Mouse (Mus musculus): ENCODE results near the gene Crat. TPM values are rescaled to one million over a fixed set of nuclear protein-coding genes. Genes with fewer than 3 reads are reported as not detected.

Gene Crat
- polyA plus RNA-seq, 1 experiment from 2014 or later: 30.0 TPM

GRCm38 (mm10) chr2:30453570-30453969, 38.0 kb upstream of the Crat start:
- H3K9ac ChIP-seq (replicated peaks; ENCODE audit: low read depth, low read length): no peak overlapping the region
- H3K4me3 ChIP-seq (ENCODE audit: low read depth, low read length): no peak overlapping the region
- H3K27me3 ChIP-seq (ENCODE audit: control insufficient read depth, insufficient read depth, low read length): no peaks in the 10 kb centered on the region
- no peak overlapping the region for H3K4me2 ChIP-seq (replicated peaks; ENCODE audit: low read depth, low read length)
- H3K27ac ChIP-seq (ENCODE audit: low read length): no peak overlapping the region
- H3K36me3 ChIP-seq (ENCODE audit: control insufficient read depth, insufficient read depth, low read length): peaks cover 10% of the 10 kb centered on the region
- 75% methylated on average over 3 of the region's 3 CpGs for WGBS
- no peaks in the 10 kb centered on the region for H3K4me1 ChIP-seq (ENCODE audit: control insufficient read depth, insufficient read depth, low read length)
- H3K9me3 ChIP-seq (ENCODE audit: control insufficient read depth, low read depth, low read length): no peaks in the 10 kb centered on the region
- ATAC-seq (ENCODE audit: insufficient number of reproducible peaks, insufficient read depth, low FRiP score, low read depth): no peak

GRCm38 (mm10) chr2:30451525-30451924, 35.9 kb upstream of the Crat start:
- no peaks in the 10 kb centered on the region for H3K27me3 ChIP-seq (ENCODE audit: control insufficient read depth, insufficient read depth, low read length)
- no peak overlapping the region for H3K4me3 ChIP-seq (ENCODE audit: low read depth, low read length)
- H3K9me3 ChIP-seq (ENCODE audit: control insufficient read depth, low read depth, low read length): no peaks in the 10 kb centered on the region
- H3K4me1 ChIP-seq (ENCODE audit: control insufficient read depth, insufficient read depth, low read length): no peaks in the 10 kb centered on the region
- WGBS: 77% methylated on average over 3 of the region's 3 CpGs
- H3K9ac ChIP-seq (replicated peaks; ENCODE audit: low read depth, low read length): no peak overlapping the region
- peak; percentile 54; the same call in 1 of the 2 replicates for ATAC-seq (ENCODE audit: insufficient number of reproducible peaks, insufficient read depth, low FRiP score, low read depth)
- peak overlapping the region; percentile 11; the same call in 1 of the 2 replicates for H3K27ac ChIP-seq (ENCODE audit: low read length)
- H3K36me3 ChIP-seq (ENCODE audit: control insufficient read depth, insufficient read depth, low read length): peaks cover 29% of the 10 kb centered on the region
- H3K4me2 ChIP-seq (replicated peaks; ENCODE audit: low read depth, low read length): no peak overlapping the region

GRCm38 (mm10) chr2:30450530-30450929, 34.9 kb upstream of the Crat start:
- H3K4me3 ChIP-seq (ENCODE audit: low read depth, low read length): no peak overlapping the region
- peaks cover 33% of the 10 kb centered on the region for H3K36me3 ChIP-seq (ENCODE audit: control insufficient read depth, insufficient read depth, low read length)
- no peaks in the 10 kb centered on the region for H3K27me3 ChIP-seq (ENCODE audit: control insufficient read depth, insufficient read depth, low read length)
- WGBS: 52% methylated on average over 1 of the region's 1 CpGs
- H3K9me3 ChIP-seq (ENCODE audit: control insufficient read depth, low read depth, low read length): no peaks in the 10 kb centered on the region
- no peak for ATAC-seq (ENCODE audit: insufficient number of reproducible peaks, insufficient read depth, low FRiP score, low read depth)
- no peak overlapping the region for H3K9ac ChIP-seq (replicated peaks; ENCODE audit: low read depth, low read length)
- H3K4me1 ChIP-seq (ENCODE audit: control insufficient read depth, insufficient read depth, low read length): peaks cover 9% of the 10 kb centered on the region
- H3K27ac ChIP-seq (ENCODE audit: low read length): no peak overlapping the region
- no peak overlapping the region for H3K4me2 ChIP-seq (replicated peaks; ENCODE audit: low read depth, low read length)

- Histone ChIP-seq H3K27ac (ENCODE audit: low read length) (no peak overlapping the region), H3K4me3 (ENCODE audit: low read depth, low read length) (no peak overlapping the region)
- no peak for ATAC-seq (ENCODE audit: insufficient number of reproducible peaks, insufficient read depth, low FRiP score, low read depth)
These were observed 32.8 kb upstream of the Crat start for GRCm38 (mm10) chr2:30448371-30448770.

GRCm38 (mm10) chr2:30446891-30447826, 31.5 kb upstream of the Crat start:
- peaks cover 50% of the 10 kb centered on the region for H3K36me3 ChIP-seq (ENCODE audit: control insufficient read depth, insufficient read depth, low read length)
- no peak overlapping the region for H3K4me2 ChIP-seq (replicated peaks; ENCODE audit: low read depth, low read length)
- peaks cover 42% of the 10 kb centered on the region for H3K4me1 ChIP-seq (ENCODE audit: control insufficient read depth, insufficient read depth, low read length)
- no peaks in the 10 kb centered on the region for H3K27me3 ChIP-seq (ENCODE audit: control insufficient read depth, insufficient read depth, low read length)
- no peak overlapping the region for H3K9ac ChIP-seq (replicated peaks; ENCODE audit: low read depth, low read length)
- no peak for ATAC-seq (ENCODE audit: insufficient number of reproducible peaks, insufficient read depth, low FRiP score, low read depth)
- H3K9me3 ChIP-seq (ENCODE audit: control insufficient read depth, low read depth, low read length): no peaks in the 10 kb centered on the region
- H3K4me3 ChIP-seq (ENCODE audit: low read depth, low read length): no peak overlapping the region
- no peak overlapping the region for H3K27ac ChIP-seq (ENCODE audit: low read length)
- 81% methylated on average over 10 of the region's 10 CpGs for WGBS

More at GRCm38 (mm10) chr2:30448371-30448770, 32.8 kb upstream of the Crat start:
- WGBS: 91% methylated on average over 7 of the region's 7 CpGs
- Histone ChIP-seq H3K4me2 (replicated peaks; ENCODE audit: low read depth, low read length) (no peak overlapping the region), H3K9me3 (ENCODE audit: control insufficient read depth, low read depth, low read length) (no peaks in the 10 kb centered on the region), H3K36me3 (ENCODE audit: control insufficient read depth, insufficient read depth, low read length) (peaks cover 47% of the 10 kb centered on the region), H3K4me1 (ENCODE audit: control insufficient read depth, insufficient read depth, low read length) (peaks cover 30% of the 10 kb centered on the region), H3K9ac (replicated peaks; ENCODE audit: low read depth, low read length) (no peak overlapping the region), H3K27me3 (ENCODE audit: control insufficient read depth, insufficient read depth, low read length) (no peaks in the 10 kb centered on the region)

- Histone ChIP-seq H3K27ac (ENCODE audit: low read length) (peak overlapping the region; percentile 100), H3K27me3 (ENCODE audit: control insufficient read depth, insufficient read depth, low read length) (no peaks in the 10 kb centered on the region), H3K36me3 (ENCODE audit: control insufficient read depth, insufficient read depth, low read length) (peaks cover 50% of the 10 kb centered on the region), H3K9ac (replicated peaks; ENCODE audit: low read depth, low read length) (peak overlapping the region; percentile 2), H3K4me2 (replicated peaks; ENCODE audit: low read depth, low read length) (peak overlapping the region; percentile 19; the same call in 1 of the 2 replicates), H3K4me3 (ENCODE audit: low read depth, low read length) (no peak overlapping the region), H3K9me3 (ENCODE audit: control insufficient read depth, low read depth, low read length) (no peaks in the 10 kb centered on the region), H3K4me1 (ENCODE audit: control insufficient read depth, insufficient read depth, low read length) (peaks cover 56% of the 10 kb centered on the region)
- ATAC-seq (ENCODE audit: insufficient number of reproducible peaks, insufficient read depth, low FRiP score, low read depth): peak; percentile 62
- WGBS: 15% methylated on average over 2 of the region's 2 CpGs
These were observed 29.7 kb upstream of the Crat start for GRCm38 (mm10) chr2:30445312-30445711.

- ATAC-seq (ENCODE audit: insufficient number of reproducible peaks, insufficient read depth, low FRiP score, low read depth): no peak
- Histone ChIP-seq H3K27me3 (ENCODE audit: control insufficient read depth, insufficient read depth, low read length) (no peaks in the 10 kb centered on the region), H3K4me1 (ENCODE audit: control insufficient read depth, insufficient read depth, low read length) (peaks cover 64% of the 10 kb centered on the region), H3K27ac (ENCODE audit: low read length) (peak overlapping the region; percentile 100), H3K9ac (replicated peaks; ENCODE audit: low read depth, low read length) (0 out of 2 replicates have a peak overlapping the region, but pooled peaks have one; percentile 6), H3K9me3 (ENCODE audit: control insufficient read depth, low read depth, low read length) (no peaks in the 10 kb centered on the region), H3K36me3 (ENCODE audit: control insufficient read depth, insufficient read depth, low read length) (peaks cover 49% of the 10 kb centered on the region), H3K4me2 (replicated peaks; ENCODE audit: low read depth, low read length) (peak overlapping the region; percentile 74), H3K4me3 (ENCODE audit: low read depth, low read length) (no peak overlapping the region)
These were observed 28.8 kb upstream of the Crat start for GRCm38 (mm10) chr2:30444450-30444849.

GRCm38 (mm10) chr2:30444006-30444405, 28.4 kb upstream of the Crat start:
- peaks cover 48% of the 10 kb centered on the region for H3K36me3 ChIP-seq (ENCODE audit: control insufficient read depth, insufficient read depth, low read length)
- H3K4me2 ChIP-seq (replicated peaks; ENCODE audit: low read depth, low read length): peak overlapping the region; percentile 74
- no peak overlapping the region for H3K4me3 ChIP-seq (ENCODE audit: low read depth, low read length)
- H3K9me3 ChIP-seq (ENCODE audit: control insufficient read depth, low read depth, low read length): no peaks in the 10 kb centered on the region
- H3K27me3 ChIP-seq (ENCODE audit: control insufficient read depth, insufficient read depth, low read length): no peaks in the 10 kb centered on the region
- 38% methylated on average over 5 of the region's 5 CpGs for WGBS
- peaks cover 65% of the 10 kb centered on the region for H3K4me1 ChIP-seq (ENCODE audit: control insufficient read depth, insufficient read depth, low read length)
- no peak for ATAC-seq (ENCODE audit: insufficient number of reproducible peaks, insufficient read depth, low FRiP score, low read depth)
- peak overlapping the region; percentile 100 for H3K27ac ChIP-seq (ENCODE audit: low read length)
- 0 out of 2 replicates have a peak overlapping the region, but pooled peaks have one; percentile 6 for H3K9ac ChIP-seq (replicated peaks; ENCODE audit: low read depth, low read length)

Data from stomach, embryonic 14.5 days (tissue).